Mouse (Mus musculus) small intestine, adult 2 months (tissue): ENCODE results near the gene Disp3.

Experiments used
- CTCF ChIP-seq: fragments of 200-500 bp; IDR thresholded peaks from 2 replicates; pipeline ENCODE4 v1.5.1; 2012; ENCODE audit warnings: low read depth, mild to moderate bottlenecking, control low read depth, inconsistent platforms, low read length, moderate library complexity, mixed read lengths; ENCODE audit not compliant: insufficient replicate concordance, insufficient read length; ENCODE audit errors: extremely low read depth
- POLR2A ChIP-seq: fragments of 200-500 bp; IDR thresholded peaks from 2 replicates; pipeline ENCODE4 v1.6.1; 2012; ENCODE audit warnings: low read depth, mild to moderate bottlenecking, control low read depth, inconsistent platforms, low read length, moderate library complexity

DNA sequence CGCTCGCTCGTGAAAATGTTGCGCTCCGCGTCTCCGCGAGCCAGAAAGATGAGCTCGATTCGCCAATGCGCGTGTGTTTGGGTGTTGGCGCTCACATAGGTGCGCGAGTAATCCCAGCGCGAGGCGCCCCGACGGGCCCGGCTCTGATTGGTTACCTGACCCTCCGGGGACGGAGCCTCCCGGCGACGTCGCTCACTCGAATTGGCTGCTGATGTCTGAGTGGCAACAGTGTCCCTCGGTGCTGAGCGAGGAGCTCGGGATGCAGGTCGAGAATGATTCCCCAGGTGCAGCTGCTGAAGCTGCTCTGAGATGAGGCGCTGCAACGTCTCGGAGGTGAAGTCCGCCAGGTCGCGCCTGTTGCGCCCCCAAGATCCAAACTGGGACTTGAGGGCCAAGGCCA lies 16.1 kb downstream of the Disp3 start:
- no peak for TF ChIP-seq POLR2A
- no peak for TF ChIP-seq CTCF
